Mouse (Mus musculus) myocyte (in vitro differentiated cells): ENCODE results near the gene Snx29.

Experiments used
- CEBPB ChIP-seq: IDR thresholded peaks from 2 replicates; pipeline ENCODE4 v1.6.1; 2011; ENCODE audit warnings: mild to moderate bottlenecking, moderate library complexity; ENCODE audit not compliant: poor library complexity, insufficient read depth, severe bottlenecking
- MAX ChIP-seq: IDR thresholded peaks from one replicate; pipeline ENCODE4 v1.6.1; 2011; ENCODE audit warnings: low read depth, mild to moderate bottlenecking, control low read depth
- POLR2A ChIP-seq: IDR thresholded peaks from one replicate; pipeline ENCODE4 v1.6.1; 2011; ENCODE audit warnings: low read depth, mild to moderate bottlenecking, control low read depth, moderate library complexity; ENCODE audit not compliant: insufficient read length
- TCF12 ChIP-seq: IDR thresholded peaks from one replicate; pipeline ENCODE4 v1.6.1; 2011; ENCODE audit warnings: mild to moderate bottlenecking, control low read depth; ENCODE audit not compliant: poor library complexity, insufficient read depth, severe bottlenecking
- TCF3 ChIP-seq: IDR thresholded peaks from one replicate; pipeline ENCODE4 v1.6.1; 2011; ENCODE audit warnings: low read depth, control low read depth; ENCODE audit not compliant: insufficient read length
- USF1 ChIP-seq: IDR thresholded peaks from one replicate; pipeline ENCODE4 v1.6.1; 2011; ENCODE audit warnings: low read depth, mild to moderate bottlenecking, control low read depth, moderate library complexity

DNA sequence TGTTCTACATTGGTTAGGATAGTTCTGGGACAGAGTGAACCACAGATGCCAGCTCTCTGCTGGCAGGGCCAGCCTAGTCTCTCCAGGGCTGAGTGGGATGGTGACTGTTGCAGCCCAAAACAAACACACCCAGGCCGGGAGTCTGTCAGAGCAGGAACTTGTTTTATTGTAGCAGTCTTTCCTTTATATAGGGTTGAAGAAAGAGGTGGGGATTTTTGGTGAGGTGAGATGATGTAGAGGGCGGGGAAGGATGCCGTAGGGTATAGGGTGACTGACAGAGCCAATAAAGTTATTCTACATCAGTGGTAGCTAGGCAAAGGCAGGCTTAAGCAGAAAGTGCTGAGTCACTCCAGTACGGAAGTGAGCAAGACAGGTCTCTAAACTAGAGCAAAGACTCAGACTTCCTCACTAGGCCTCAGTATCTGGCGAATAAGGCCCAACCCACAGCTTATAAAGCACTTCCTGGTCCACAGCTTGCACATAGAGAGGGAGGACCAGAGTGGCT, 133.5 kb downstream of the Snx29 start:
- TF ChIP-seq TCF3 (no peak), POLR2A (peak; percentile 48), MAX (no peak), CEBPB (no peak), USF1 (no peak), TCF12 (no peak)
